Comparison of ENCODE assay signal across 25 mouse cellular contexts in genomic region chr5:143665561-143665960, GRCm38 (mm10). TPM values are rescaled to one million over a fixed set of nuclear protein-coding genes. Genes with fewer than 3 reads are reported as not detected.
DNase-seq lines count a peak whose midpoint lies in the region; ATAC-seq and TF ChIP-seq lines count a peak whose summit lies in the region.
"Had no signal": no experiment of that assay in that cellular context is flagged by ENCODE, and none has a peak within 500 bp of the region (broad histone marks: within the 10 kb centered on the region; RNA-seq: fewer than 3 reads in every experiment).

No protein-coding gene starts in this region.

- H3K27ac ChIP-seq in heart, adult 2 months, result peak overlapping the region; percentile 44
- no peak overlapping the region for H3K27ac ChIP-seq in kidney, postnatal 0 days
- no peak overlapping the region for H3K27ac ChIP-seq in kidney, embryonic 15.5 days
- H3K27ac ChIP-seq: forebrain, embryonic 12.5 days; heart, embryonic 13.5 days; hindbrain, postnatal 0 days; midbrain, embryonic 10.5 days had no signal

- no peak overlapping the region for H3K4me2 ChIP-seq in kidney, postnatal 0 days (ENCODE audit: low read length)
- H3K4me2 ChIP-seq in kidney, embryonic 15.5 days, result no peak overlapping the region
- H3K4me2 ChIP-seq: forebrain, embryonic 12.5 days; heart, embryonic 13.5 days had no signal

- H3K27me3 ChIP-seq in heart, adult 2 months (ENCODE audit: control insufficient read depth, insufficient read depth, low read length), result no peaks in the 10 kb centered on the region
- no peaks in the 10 kb centered on the region for H3K27me3 ChIP-seq in kidney, postnatal 0 days (ENCODE audit: insufficient read depth, low read length)
- no peaks in the 10 kb centered on the region for H3K27me3 ChIP-seq in kidney, embryonic 15.5 days
- H3K27me3 ChIP-seq: forebrain, embryonic 12.5 days; heart, embryonic 13.5 days had no signal

- no peak for TF ChIP-seq CTCF in heart, adult 2 months (IDR thresholded peaks at IDR 0.05)
- no peak for TF ChIP-seq CTCF in kidney, postnatal 0 days (IDR thresholded peaks at IDR 0.05; ENCODE audit: low read depth)

- no peak overlapping the region for H3K4me3 ChIP-seq in heart, adult 2 months
- H3K4me3 ChIP-seq in kidney, postnatal 0 days (replicated peaks; ENCODE audit: low read depth, low read length), result no peak overlapping the region
- no peak overlapping the region for H3K4me3 ChIP-seq in kidney, embryonic 15.5 days (replicated peaks)
- H3K4me3 ChIP-seq: erythroblast, embryonic 14.5 days; forebrain, embryonic 12.5 days; heart, embryonic 13.5 days; midbrain, embryonic 10.5 days had no signal

- no peak for ATAC-seq in kidney, postnatal 0 days (replicated peaks; ENCODE audit: low FRiP score, low read depth)
- no peak for ATAC-seq in kidney, embryonic 15.5 days (replicated peaks; ENCODE audit: low FRiP score)
- ATAC-seq: CD4-positive, CD25-positive, alpha-beta regulatory T cell, adult 4 months; hindbrain, postnatal 0 days; intestine, embryonic 16.5 days; midbrain, embryonic 16.5 days had no signal

- no peak for TF ChIP-seq POLR2A in heart, adult 2 months (IDR thresholded peaks at IDR 0.05; ENCODE audit: insufficient read depth, low read depth, low read length)

- no peak for TF ChIP-seq EP300 in heart, adult 2 months (IDR thresholded peaks at IDR 0.05; ENCODE audit: insufficient read depth, low read depth, low read length)

- no peaks in the 10 kb centered on the region for H3K9me3 ChIP-seq in kidney, postnatal 0 days (replicated peaks; ENCODE audit: low read length)
- no peaks in the 10 kb centered on the region for H3K9me3 ChIP-seq in kidney, embryonic 15.5 days (replicated peaks)
- H3K9me3 ChIP-seq: forebrain, embryonic 12.5 days; heart, embryonic 13.5 days; midbrain, embryonic 10.5 days had no signal

- peaks cover 23% of the 10 kb centered on the region for H3K4me1 ChIP-seq in heart, adult 2 months (ENCODE audit: control insufficient read depth, insufficient read depth, low read length)
- H3K4me1 ChIP-seq in kidney, postnatal 0 days (replicated peaks; ENCODE audit: insufficient read depth, low read length), result peaks cover 31% of the 10 kb centered on the region
- peaks cover 44% of the 10 kb centered on the region for H3K4me1 ChIP-seq in kidney, embryonic 15.5 days

- 19% methylated on average over 2 of the region's 2 CpGs for WGBS in heart, adult 2 months
- WGBS in kidney, postnatal 0 days, result 50% methylated on average over 2 of the region's 2 CpGs
- 79% methylated on average over 2 of the region's 2 CpGs for WGBS in kidney, embryonic 15.5 days

- H3K79me2 ChIP-seq in heart, adult 2 months (replicated peaks; ENCODE audit: control insufficient read depth, insufficient read depth, low read length), result peaks cover 6% of the 10 kb centered on the region

- intact Hi-C loops in heart, adult 2 months (cut with DNase I), result loop anchor here (5.0 kb wide), 2 partner anchors 43 to 233 kb away; partner anchors contain the start of gene Cyth3

- no peak for DNase-seq in heart, adult 2 months
- DNase-seq in heart, adult 11 months, result no peak
- DNase-seq in kidney, postnatal 0 days (ENCODE audit: low spot score), result peak; percentile 41
- peak; percentile 48 for DNase-seq in NIH3T3 (ENCODE audit: low read depth)
- DNase-seq in gonadal fat pad, adult 2 months (ENCODE audit: low read depth), result peak; percentile 36
- DNase-seq in layer of hippocampus, postnatal 25 days (ENCODE audit: extremely low spot score in 1 of 2, low spot score in 1 of 2), result no peak
- DNase-seq: adrenal gland, postnatal 36 days; cerebellum, adult 11 months; cerebellum, postnatal 10 days; gastrocnemius, postnatal 36 days; layer of hippocampus, adult 9-11 months; lung, adult 18-20 months; lung, postnatal 10 days; right cerebral cortex, adult 18-20 months; right cerebral cortex, postnatal 4 days; thymus, adult 2 months had no signal

- peaks cover 20% of the 10 kb centered on the region for H3K36me3 ChIP-seq in heart, adult 2 months (ENCODE audit: control insufficient read depth, insufficient read depth, low read length)
- H3K36me3 ChIP-seq in kidney, postnatal 0 days (ENCODE audit: insufficient read depth, low read length), result no peaks in the 10 kb centered on the region
- no peaks in the 10 kb centered on the region for H3K36me3 ChIP-seq in kidney, embryonic 15.5 days
- H3K36me3 ChIP-seq: forebrain, embryonic 12.5 days; heart, embryonic 13.5 days; midbrain, embryonic 10.5 days had no signal

- no peak overlapping the region for H3K9ac ChIP-seq in heart, adult 2 months (ENCODE audit: low read depth, low read length)
- H3K9ac ChIP-seq in kidney, postnatal 0 days (ENCODE audit: low read depth, low read length), result no peak overlapping the region
- H3K9ac ChIP-seq in kidney, embryonic 15.5 days, result no peak overlapping the region
- H3K9ac ChIP-seq: forebrain, embryonic 12.5 days; heart, embryonic 13.5 days had no signal

RNA-seq across cellular contexts. Expression of gene Cyth3, which starts 43.3 kb away (rescaled TPM):
- 10 to 100 TPM; 26.1 to 44.6 TPM for total RNA-seq in heart, adult 2 months (2021)
- polyA plus RNA-seq in heart, adult 2 months (2012; rRNA removed), result 25.1 and 39.2 TPM in 2 replicates
- polyA plus RNA-seq in kidney, postnatal 0 days (2015; fragmentation: Nextera tagmentation; extraction: Ambion mirVana), result 74.3 and 76.7 TPM in 2 replicates
- polyA plus RNA-seq in kidney, embryonic 15.5 days (2015; fragmentation: Nextera tagmentation; extraction: Ambion mirVana), result 66.0 and 71.5 TPM in 2 replicates
- 33.5 and 37.2 TPM in 2 replicates for polyA plus RNA-seq in gonadal fat pad, adult 2 months (2012; rRNA removed)
- 10 to 100 TPM; 40.8 to 49.8 TPM for total RNA-seq in layer of hippocampus, postnatal 25 days (2021)

Comparison
In these comparisons a context has a peak if more than half of its experiments do, and no peak if none do; other contexts are left out.
1. DNase-seq: peak in kidney, postnatal 0 days (single experiment), NIH3T3 (single experiment) and gonadal fat pad, adult 2 months (single experiment); none in heart, adult 2 months (0 of 2), heart, adult 11 months (single experiment) and layer of hippocampus, postnatal 25 days (0 of 2).